1 mouse cellular context compared by ENCODE assay signal in the genomic region with DNA sequence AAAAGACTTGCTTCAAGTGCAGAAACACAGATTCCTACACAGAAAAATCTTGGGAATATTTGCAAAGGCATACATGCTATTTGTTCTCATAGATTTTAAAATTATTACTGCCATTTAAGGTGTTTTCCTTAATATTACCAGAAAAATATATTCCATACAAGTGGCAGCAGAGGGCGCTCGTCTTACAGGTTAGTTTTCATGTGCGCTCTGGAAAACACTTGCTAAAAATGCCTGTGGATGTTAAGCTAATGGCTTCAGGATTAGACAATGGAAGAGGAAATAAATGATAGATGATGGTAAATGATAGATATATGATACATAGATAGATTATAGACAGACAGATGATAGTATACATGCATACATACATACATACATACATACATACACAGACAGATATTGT.
A peak's percentile ranks its signal among the peaks of the same experiment; 100 is the strongest.
TF ChIP-seq lines count a peak whose summit lies in the region.

No protein-coding gene starts in this region.

TF ChIP-seq in CH12.LX, 34 proteins besides CTCF, POLR2A, EP300 and RAD21 (continued from another document):
- TF ChIP-seq ETS1 (conservative IDR thresholded peaks at IDR 0.05; ENCODE audit: low read depth, low read length) (no peak), TCF12 (IDR thresholded peaks at IDR 0.05; ENCODE audit: low read depth, low read length) (no peak), KAT2A (IDR thresholded peaks at IDR 0.05; ENCODE audit: insufficient replicate concordance, low read length) (no peak), PAX5 (IDR thresholded peaks at IDR 0.05; ENCODE audit: low read length) (no peak), MEF2A (IDR thresholded peaks at IDR 0.05; ENCODE audit: borderline replicate concordance, low read depth, low read length) (no peak), ZC3H11A (IDR thresholded peaks at IDR 0.05; ENCODE audit: low read depth, low read length) (peak; percentile 90), USF1 (IDR thresholded peaks at IDR 0.05; ENCODE audit: low read depth, low read length) (no peak), GABPA (IDR thresholded peaks at IDR 0.05; ENCODE audit: insufficient replicate concordance, low read depth, low read length) (no peak), SMC3 (IDR thresholded peaks at IDR 0.05; ENCODE audit: low read depth, low read length) (peak; percentile 95), MAFK (IDR thresholded peaks at IDR 0.05; ENCODE audit: insufficient replicate concordance, low read length) (no peak), NRF1 (IDR thresholded peaks at IDR 0.05; ENCODE audit: low read depth, low read length) (no peak), RCOR1 (conservative IDR thresholded peaks at IDR 0.05; ENCODE audit: low read depth, low read length) (no peak), HCFC1 (IDR thresholded peaks at IDR 0.05; ENCODE audit: low read depth, low read length) (no peak), TBP (conservative IDR thresholded peaks at IDR 0.05; ENCODE audit: low read depth, low read length) (no peak), POLR2AphosphoS2 (IDR thresholded peaks at IDR 0.05; ENCODE audit: low read depth, low read length) (no peak), ELF1 (IDR thresholded peaks at IDR 0.05; ENCODE audit: low read depth, low read length) (no peak), ZMIZ1 (IDR thresholded peaks at IDR 0.05; ENCODE audit: low read depth, low read length) (no peak), JUN (IDR thresholded peaks at IDR 0.05; ENCODE audit: insufficient read depth, low read depth, low read length) (no peak), IRF4 (IDR thresholded peaks at IDR 0.05; ENCODE audit: low read depth, low read length) (0 out of 2 replicates have a peak, but pooled peaks have one; percentile 11), E2F4 (IDR thresholded peaks at IDR 0.05; ENCODE audit: insufficient replicate concordance, low read depth, low read length) (no peak), JUND (conservative IDR thresholded peaks at IDR 0.05; ENCODE audit: low read depth, low read length) (no peak), ZKSCAN1 (IDR thresholded peaks at IDR 0.05; ENCODE audit: borderline replicate concordance, low read depth, low read length) (no peak), BHLHE40 (IDR thresholded peaks at IDR 0.05; ENCODE audit: low read depth, low read length) (no peak), USF2 (conservative IDR thresholded peaks at IDR 0.05; ENCODE audit: low read depth, low read length) (no peak), MYC (IDR thresholded peaks at IDR 0.05; ENCODE audit: low read depth, low read length) (0 out of 2 replicates have a peak, but pooled peaks have one; percentile 51), ZNF384 (IDR thresholded peaks at IDR 0.05; ENCODE audit: low read depth, low read length) (no peak)
